Mouse (Mus musculus) ES-Bruce4 (cell line): ENCODE data around the gene Lgi1. TPM values are rescaled to one million over a fixed set of nuclear protein-coding genes. Genes with fewer than 3 reads are reported as not detected.

ENCODE experiments used
- H3K27ac ChIP-seq: 2 replicates; pipeline ENCODE4 v1.5.1; 2012; ENCODE audit warnings: low read length, inconsistent platforms; ENCODE audit not compliant: insufficient read depth
- H3K27me3 ChIP-seq: 2 replicates; pipeline ENCODE4 v1.6.1; 2012; ENCODE audit warnings: mild to moderate bottlenecking, low read length, inconsistent platforms; ENCODE audit not compliant: control insufficient read depth, poor library complexity, insufficient read depth, severe bottlenecking
- H3K36me3 ChIP-seq: 2 replicates; pipeline ENCODE4 v1.6.1; 2012; ENCODE audit warnings: inconsistent platforms, mild to moderate bottlenecking, low read length, moderate library complexity; ENCODE audit not compliant: control insufficient read depth, poor library complexity, insufficient read depth, severe bottlenecking
- H3K4me1 ChIP-seq: one replicate; pipeline ENCODE4 v1.8.1; 2011; ENCODE audit warnings: low read length; ENCODE audit not compliant: control insufficient read depth, insufficient read depth
- H3K4me3 ChIP-seq: 2 replicates; pipeline ENCODE4 v1.5.1; 2011; ENCODE audit warnings: low read depth, mild to moderate bottlenecking, low read length
- H3K9ac ChIP-seq: 2 replicates; pipeline ENCODE4 v1.6.1; 2012; ENCODE audit warnings: low read depth, mild to moderate bottlenecking, inconsistent platforms; ENCODE audit not compliant: poor library complexity, severe bottlenecking
- H3K9me3 ChIP-seq: replicated peaks from 2 replicates; pipeline ENCODE4 v1.6.1; 2012; ENCODE audit warnings: mild to moderate bottlenecking, low read length, inconsistent platforms; ENCODE audit not compliant: control insufficient read depth, poor library complexity, insufficient read depth, severe bottlenecking
- CTCF ChIP-seq: IDR thresholded peaks from one replicate; pipeline ENCODE4 v1.8.1; 2011; ENCODE audit warnings: low read depth, low read length
- EP300 ChIP-seq: IDR thresholded peaks from 2 replicates; pipeline ENCODE4 v1.6.1; 2011; ENCODE audit warnings: low read depth, low read length; ENCODE audit not compliant: insufficient read depth
- POLR2A ChIP-seq: IDR thresholded peaks from one replicate; pipeline ENCODE4 v1.8.1; 2011; ENCODE audit warnings: low read length; ENCODE audit not compliant: insufficient read depth
- polyA plus RNA-seq: library from polyadenylated mRNA; stranded (reverse); fragments of >200 nt; gene quantifications from 2 replicates; pipeline ENCODE4 v1.2.4, GENCODE M21; 2011; ENCODE audit warnings: low read depth; ENCODE audit not compliant: missing spikeins, insufficient read depth, insufficient read length

The Lgi1 gene
- polyA plus RNA-seq, 1 experiment: 32.6 TPM

- Histone ChIP-seq H3K4me3 (no peak overlapping the region), H3K9me3 (peaks cover 8% of the 10 kb centered on the region), H3K27ac (no peak overlapping the region), H3K4me1 (peaks cover 1% of the 10 kb centered on the region), H3K9ac (no peak overlapping the region), H3K36me3 (no peaks in the 10 kb centered on the region), H3K27me3 (no peaks in the 10 kb centered on the region)
- TF ChIP-seq POLR2A: no peak
- no peak for TF ChIP-seq CTCF
Measured at GRCm38 (mm10) chr19:38316602-38317313, 52.4 kb downstream of the Lgi1 start.

GRCm38 (mm10) chr19:38318308-38318707 lies 54.0 kb downstream of the Lgi1 start:
- Histone ChIP-seq H3K9me3 (peaks cover 8% of the 10 kb centered on the region), H3K4me1 (peaks cover 2% of the 10 kb centered on the region), H3K27me3 (no peaks in the 10 kb centered on the region), H3K36me3 (no peaks in the 10 kb centered on the region), H3K4me3 (no peak overlapping the region), H3K27ac (no peak overlapping the region), H3K9ac (no peak overlapping the region)
- TF ChIP-seq EP300 (no peak), CTCF (no peak), POLR2A (no peak)

- H3K27ac ChIP-seq: no peak overlapping the region
- no peaks in the 10 kb centered on the region for H3K27me3 ChIP-seq
- peaks cover 8% of the 10 kb centered on the region for H3K9me3 ChIP-seq
- H3K4me1 ChIP-seq: peaks cover 2% of the 10 kb centered on the region
- no peaks in the 10 kb centered on the region for H3K36me3 ChIP-seq
- TF ChIP-seq POLR2A (no peak), EP300 (no peak), CTCF (no peak)
- H3K9ac ChIP-seq: no peak overlapping the region
- no peak overlapping the region for H3K4me3 ChIP-seq
Measured at GRCm38 (mm10) chr19:38319168-38319567, 54.8 kb downstream of the Lgi1 start.

- Histone ChIP-seq H3K9ac (0 out of 2 replicates have a peak overlapping the region, but pooled peaks have one; percentile 35), H3K9me3 (peaks cover 4% of the 10 kb centered on the region), H3K36me3 (no peaks in the 10 kb centered on the region), H3K27ac (peak overlapping the region; percentile 58; the same call in 1 of the 2 replicates), H3K4me1 (peaks cover 2% of the 10 kb centered on the region), H3K4me3 (no peak overlapping the region), H3K27me3 (no peaks in the 10 kb centered on the region)
- TF ChIP-seq POLR2A: no peak
- TF ChIP-seq EP300: no peak
- no peak for TF ChIP-seq CTCF
Measured at GRCm38 (mm10) chr19:38320651-38321188, 56.4 kb downstream of the Lgi1 start.

GRCm38 (mm10) chr19:38323726-38324125 lies 59.4 kb downstream of the Lgi1 start:
- Histone ChIP-seq H3K4me1 (peaks cover 2% of the 10 kb centered on the region), H3K36me3 (no peaks in the 10 kb centered on the region), H3K9me3 (no peaks in the 10 kb centered on the region), H3K9ac (peak overlapping the region; percentile 87; the same call in 1 of the 2 replicates), H3K27me3 (no peaks in the 10 kb centered on the region), H3K4me3 (no peak overlapping the region), H3K27ac (peak overlapping the region; percentile 70)
- TF ChIP-seq CTCF (no peak), EP300 (no peak), POLR2A (no peak)

- TF ChIP-seq POLR2A (no peak), CTCF (peak; percentile 46), EP300 (no peak)
- H3K27me3 ChIP-seq: no peaks in the 10 kb centered on the region
- peak overlapping the region; percentile 87 for H3K27ac ChIP-seq
- peaks cover 2% of the 10 kb centered on the region for H3K4me1 ChIP-seq
- peak overlapping the region; percentile 42; the same call in 1 of the 2 replicates for H3K4me3 ChIP-seq
- H3K9ac ChIP-seq: peak overlapping the region; percentile 87
- no peaks in the 10 kb centered on the region for H3K9me3 ChIP-seq
- no peaks in the 10 kb centered on the region for H3K36me3 ChIP-seq
Measured at GRCm38 (mm10) chr19:38324147-38325028, 60.1 kb downstream of the Lgi1 start.
